Mouse (Mus musculus) bone marrow, adult 2 months (tissue): ENCODE measurements around the gene Gas6.

ENCODE experiments used
- CTCF ChIP-seq: fragments of 200-500 bp; IDR thresholded peaks from 2 replicates; pipeline ENCODE4 v1.5.1; 2011; ENCODE audit warnings: low read length, control low read depth; ENCODE audit not compliant: control insufficient read depth, insufficient read depth
- POLR2A ChIP-seq: fragments of 200-500 bp; IDR thresholded peaks from 2 replicates; pipeline ENCODE4 v1.6.1; 2011; ENCODE audit warnings: low read depth, mild to moderate bottlenecking, control low read depth, low read length, borderline replicate concordance; ENCODE audit not compliant: control insufficient read depth

DNA sequence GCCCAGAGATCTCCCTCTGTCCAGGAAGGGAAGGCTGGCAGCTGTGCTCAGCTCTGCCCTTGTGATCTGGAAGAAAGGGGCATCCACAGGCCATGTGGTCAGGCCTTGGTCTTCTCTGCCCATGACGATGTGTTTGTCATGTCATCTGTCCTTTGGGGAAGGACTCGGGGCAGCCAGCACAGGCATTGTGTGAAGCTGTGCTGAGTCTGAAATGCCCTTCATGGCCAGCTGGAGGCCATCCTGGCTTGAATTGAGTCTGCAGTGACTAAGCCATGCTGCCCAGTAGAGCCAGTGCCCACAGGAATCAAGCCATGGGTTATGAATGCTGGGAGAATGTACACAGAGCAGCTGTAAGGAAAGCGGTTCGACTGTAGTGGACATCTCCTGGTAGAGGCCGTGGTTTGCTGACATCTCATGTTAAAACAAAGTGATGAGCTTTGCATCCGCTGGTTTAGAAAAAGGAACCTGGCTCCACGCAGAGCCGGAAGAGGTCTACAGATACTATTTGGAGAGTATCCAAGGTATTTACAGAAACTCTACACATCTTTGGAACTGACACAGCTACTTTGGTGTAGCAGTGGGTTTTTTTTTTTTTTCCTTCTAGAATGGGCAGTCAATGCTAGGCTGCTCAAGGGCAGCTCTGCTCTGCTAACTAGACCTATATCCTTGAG lies 9.8 kb upstream of the Gas6 start:
- TF ChIP-seq POLR2A: no peak
- no peak for TF ChIP-seq CTCF
